In the genomic region with DNA sequence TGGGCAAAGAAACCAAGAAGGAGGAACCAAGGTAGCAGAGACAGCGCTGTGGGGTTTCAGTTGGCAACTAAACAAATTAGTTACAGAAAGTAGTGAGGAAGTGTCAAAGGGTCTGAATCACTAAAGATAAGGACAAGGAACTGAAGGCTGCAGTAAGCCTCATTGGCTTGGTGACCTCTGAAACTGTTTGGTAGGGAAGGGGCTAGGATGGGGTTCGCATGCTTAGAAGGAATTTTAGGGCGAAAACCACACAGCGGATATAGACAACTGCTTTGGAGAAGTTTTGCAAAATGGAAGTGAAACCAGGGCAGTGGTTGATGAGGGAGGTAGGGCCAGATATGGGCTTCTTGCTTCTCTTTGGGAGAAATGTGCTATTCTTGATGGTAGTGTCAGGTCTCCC, we compare ENCODE assay signal across 15 mouse cellular contexts. TPM values are rescaled to one million over a fixed set of nuclear protein-coding genes. Genes with fewer than 3 reads are reported as not detected.
DNase-seq lines count a peak whose midpoint lies in the region; ATAC-seq lines count a peak whose summit lies in the region.
"Had no signal": no experiment of that assay in that cellular context is flagged by ENCODE, and none has a peak within 500 bp of the region (broad histone marks: within the 10 kb centered on the region; RNA-seq: fewer than 3 reads in every experiment).

No protein-coding gene starts in this region.

- DNase-seq in kidney, adult 9 months, result peak; percentile 7
- no peak for DNase-seq in kidney, adult 18-20 months
- DNase-seq in spleen, postnatal 36 days (ENCODE audit: low spot score in 2 of 2), result peak; percentile 52 to 64
- no peak for DNase-seq in spleen, postnatal 10 days (ENCODE audit: low spot score in 2 of 2)
- peak; percentile 36 for DNase-seq in telencephalon, adult 2 months (ENCODE audit: low read depth, low spot score)
- DNase-seq in adipocyte (ENCODE audit: low spot score), result no peak
- DNase-seq in left cerebral cortex, postnatal 4 days, result no peak
- DNase-seq: cerebellum, adult 9-10 months; embryo, embryonic 11 days; gastrocnemius, postnatal 25 days; kidney, postnatal 25 days had no signal

- intact Hi-C loops in left cerebral cortex, postnatal 4 days (cut with DNase I), result no loop called here

- ATAC-seq in megakaryocyte, adult 5-6 weeks (ENCODE audit: poor library complexity, severe bottlenecking), result peak; percentile 61
- ATAC-seq: intestine, embryonic 16.5 days had no signal

RNA-seq across cellular contexts. Expression of gene Itgam, which starts 13.6 kb away (rescaled TPM):
- total RNA-seq in megakaryocyte, adult 5-6 weeks (2015), result 209 and 227 TPM in 2 replicates
- 286 and 332 TPM in 2 replicates for total RNA-seq in megakaryocyte, adult 5-6 weeks (2017)
- total RNA-seq in left cerebral cortex, postnatal 4 days (2021), result 1 to 10 TPM; 2.1 to 2.2 TPM

RNA-seq across cellular contexts. Expression of gene Gm49368, which starts 13.7 kb away (rescaled TPM):
- total RNA-seq in megakaryocyte, adult 5-6 weeks (2015), result 9.8 and 11.2 TPM in 2 replicates
- 0.81 and 2.3 TPM in 2 replicates for total RNA-seq in megakaryocyte, adult 5-6 weeks (2017)
- total RNA-seq in left cerebral cortex, postnatal 4 days (2021), result not detected
- total RNA-seq: G1E; gastrocnemius, postnatal 25 days; left cerebral cortex, adult 18-20 months had no signal

RNA-seq across cellular contexts. Expression of gene Trim72, which starts 45.1 kb away (rescaled TPM):
- not detected in 2 replicates for total RNA-seq in megakaryocyte, adult 5-6 weeks (2015)
- total RNA-seq in megakaryocyte, adult 5-6 weeks (2017), result not detected in 2 replicates
- under 1 TPM; 0.26 to 0.56 TPM for total RNA-seq in left cerebral cortex, postnatal 4 days (2021)

RNA-seq across cellular contexts. Expression of gene Pycard, which starts 55.2 kb away (rescaled TPM):
- 251 and 323 TPM in 2 replicates for total RNA-seq in megakaryocyte, adult 5-6 weeks (2015)
- total RNA-seq in megakaryocyte, adult 5-6 weeks (2017), result 48.0 and 56.5 TPM in 2 replicates
- total RNA-seq in left cerebral cortex, postnatal 4 days (2021), result 1 to 10 TPM; 2.4 to 3.3 TPM

Comparison
In these comparisons a context has a peak if more than half of its experiments do, and no peak if none do; other contexts are left out.
1. DNase-seq: peak in kidney, adult 9 months (single experiment), spleen, postnatal 36 days (2 of 2) and telencephalon, adult 2 months (single experiment); none in kidney, adult 18-20 months (single experiment), spleen, postnatal 10 days (0 of 2), adipocyte (single experiment) and left cerebral cortex, postnatal 4 days (single experiment).
2. RNA of gene Itgam, which starts 13.6 kb away (total RNA-seq): 209 to 332 TPM in megakaryocyte, adult 5-6 weeks; 2.1 to 2.2 TPM in left cerebral cortex, postnatal 4 days; every median in the first group is over 10 times any median in the second.